Mouse (Mus musculus) embryonic facial prominence, embryonic 10.5 days (tissue): ENCODE measurements around the gene Rrbp1. TPM values are rescaled to one million over a fixed set of nuclear protein-coding genes. Genes with fewer than 3 reads are reported as not detected.

Experiments
- DNase-seq: peaks from one replicate; pipeline ENCODE4 v3.0.0-alpha.2; 2017; ENCODE audit warnings: low spot score
- H3K27ac ChIP-seq: fragments of 300-500 bp; sonication (generic); replicated peaks from 2 replicates; pipeline ENCODE4 v1.5.1; 2016; ENCODE audit warnings: mild to moderate bottlenecking
- H3K27me3 ChIP-seq: fragments of 300-500 bp; sonication (generic); replicated peaks from 2 replicates; pipeline ENCODE4 v1.6.1; 2016; ENCODE audit warnings: low read depth, mild to moderate bottlenecking; ENCODE audit not compliant: poor library complexity, severe bottlenecking
- H3K36me3 ChIP-seq: fragments of 300-500 bp; sonication (generic); replicated peaks from 2 replicates; pipeline ENCODE4 v1.6.1; 2016; ENCODE audit warnings: mild to moderate bottlenecking, moderate library complexity
- H3K4me1 ChIP-seq: fragments of 300-500 bp; sonication (generic); 2 replicates; pipeline ENCODE4 v1.6.1; 2016
- H3K4me3 ChIP-seq: fragments of 300-500 bp; sonication (generic); 2 replicates; pipeline ENCODE4 v1.5.1; 2016; ENCODE audit warnings: mild to moderate bottlenecking, moderate library complexity
- H3K9me3 ChIP-seq: fragments of 300-500 bp; sonication (generic); 2 replicates; pipeline ENCODE4 v1.6.1; 2016; ENCODE audit warnings: mild to moderate bottlenecking
- WGBS: fragments of 180-500 bp; shearing (Covaris S2); methylation state at CpG from one replicate; pipeline ENCODE4 v1.1.7; 2016; 5-methylcytosine and 5-hydroxymethylcytosine counted together
- polyA plus RNA-seq: library from polyadenylated mRNA; unstranded; fragments of >200 nt; fragmentation: Nextera tagmentation; extraction: Ambion mirVana; gene quantifications from 2 replicates; pipeline ENCODE4 v1.2.1, GENCODE M21; 2016

Rrbp1 gene
- polyA plus RNA-seq, 1 experiment from 2014 or later: 57.8 TPM

GRCm38 (mm10) chr2:143948416-143948815, 62.6 kb downstream of the Rrbp1 start:
- 92% methylated on average over 4 of the region's 4 CpGs for whole genome bisulfite sequencing

GRCm38 (mm10) chr2:143947981-143948380, 63.1 kb downstream of the Rrbp1 start:
- Histone ChIP-seq H3K36me3 (peaks cover 99% of the 10 kb centered on the region), H3K27me3 (no peaks in the 10 kb centered on the region), H3K27ac (no peak overlapping the region), H3K9me3 (no peaks in the 10 kb centered on the region), H3K4me1 (peaks cover 18% of the 10 kb centered on the region), H3K4me3 (no peak overlapping the region)
- 91% methylated on average over 3 of the region's 3 CpGs for WGBS
- DNase-seq: no peak

More at GRCm38 (mm10) chr2:143948416-143948815, 62.6 kb downstream of the Rrbp1 start:
- Histone ChIP-seq H3K27ac (no peak overlapping the region), H3K9me3 (no peaks in the 10 kb centered on the region), H3K27me3 (no peaks in the 10 kb centered on the region), H3K4me1 (peaks cover 18% of the 10 kb centered on the region), H3K36me3 (peaks cover 100% of the 10 kb centered on the region), H3K4me3 (no peak overlapping the region)
- DNase-seq: no peak

GRCm38 (mm10) chr2:143946399-143946798, 64.7 kb downstream of the Rrbp1 start:
- 88% methylated on average over 2 of the region's 2 CpGs for WGBS

GRCm38 (mm10) chr2:143945466-143946075, 65.5 kb downstream of the Rrbp1 start:
- H3K27ac ChIP-seq: no peak overlapping the region
- no peak overlapping the region for H3K4me3 ChIP-seq
- H3K27me3 ChIP-seq: no peaks in the 10 kb centered on the region
- WGBS: 88% methylated on average over 7 of the region's 7 CpGs
- no peaks in the 10 kb centered on the region for H3K9me3 ChIP-seq
- no peak for DNase-seq
- peaks cover 96% of the 10 kb centered on the region for H3K36me3 ChIP-seq
- peaks cover 5% of the 10 kb centered on the region for H3K4me1 ChIP-seq

More at GRCm38 (mm10) chr2:143946399-143946798, 64.7 kb downstream of the Rrbp1 start:
- Histone ChIP-seq H3K27ac (no peak overlapping the region), H3K27me3 (no peaks in the 10 kb centered on the region), H3K36me3 (peaks cover 96% of the 10 kb centered on the region), H3K4me3 (no peak overlapping the region), H3K4me1 (peaks cover 13% of the 10 kb centered on the region), H3K9me3 (no peaks in the 10 kb centered on the region)
- DNase-seq: no peak

GRCm38 (mm10) chr2:143944796-143945195, 66.3 kb downstream of the Rrbp1 start:
- no peak overlapping the region for H3K4me3 ChIP-seq
- no peak overlapping the region for H3K27ac ChIP-seq
- H3K27me3 ChIP-seq: no peaks in the 10 kb centered on the region
- 94% methylated on average over 3 of the region's 3 CpGs for WGBS
- H3K9me3 ChIP-seq: no peaks in the 10 kb centered on the region
- H3K36me3 ChIP-seq: peaks cover 96% of the 10 kb centered on the region
- DNase-seq: no peak
- no peaks in the 10 kb centered on the region for H3K4me1 ChIP-seq

GRCm38 (mm10) chr2:143940406-143940805, 70.7 kb downstream of the Rrbp1 start:
- H3K4me1 ChIP-seq: 0 out of 2 replicates have a peak, but pooled peaks cover 2% of the 10 kb centered on the region
- DNase-seq: no peak
- H3K27ac ChIP-seq: no peak overlapping the region
- 87% methylated on average over 5 of the region's 5 CpGs for WGBS
- H3K36me3 ChIP-seq: peaks cover 68% of the 10 kb centered on the region
- H3K27me3 ChIP-seq: no peaks in the 10 kb centered on the region
- no peaks in the 10 kb centered on the region for H3K9me3 ChIP-seq
- no peak overlapping the region for H3K4me3 ChIP-seq

GRCm38 (mm10) chr2:143937861-143938260, 73.2 kb downstream of the Rrbp1 start:
- Histone ChIP-seq H3K9me3 (no peaks in the 10 kb centered on the region), H3K4me1 (0 out of 2 replicates have a peak, but pooled peaks cover 2% of the 10 kb centered on the region), H3K4me3 (no peak overlapping the region), H3K27me3 (no peaks in the 10 kb centered on the region), H3K36me3 (peaks cover 53% of the 10 kb centered on the region), H3K27ac (no peak overlapping the region)
- 75% methylated on average over 2 of the region's 2 CpGs for WGBS
- no peak for DNase-seq

- 91% methylated on average over 8 of the region's 8 CpGs for whole genome bisulfite sequencing
- no peak overlapping the region for H3K27ac ChIP-seq
These were observed 76.6 kb downstream of the Rrbp1 start for GRCm38 (mm10) chr2:143934439-143934838.

GRCm38 (mm10) chr2:143933516-143933915, 77.5 kb downstream of the Rrbp1 start:
- WGBS: 88% methylated on average over 5 of the region's 5 CpGs
- no peaks in the 10 kb centered on the region for H3K9me3 ChIP-seq

More at GRCm38 (mm10) chr2:143934439-143934838, 76.6 kb downstream of the Rrbp1 start:
- Histone ChIP-seq H3K27me3 (no peaks in the 10 kb centered on the region), H3K4me1 (peaks cover 17% of the 10 kb centered on the region), H3K36me3 (peaks cover 20% of the 10 kb centered on the region), H3K4me3 (no peak overlapping the region), H3K9me3 (no peaks in the 10 kb centered on the region)
- no peak for DNase-seq

GRCm38 (mm10) chr2:143932340-143932873, 78.7 kb downstream of the Rrbp1 start:
- no peaks in the 10 kb centered on the region for H3K27me3 ChIP-seq
- no peaks in the 10 kb centered on the region for H3K9me3 ChIP-seq
- peaks cover 8% of the 10 kb centered on the region for H3K36me3 ChIP-seq
- 83% methylated on average over 12 of the region's 12 CpGs for WGBS
- no peak overlapping the region for H3K4me3 ChIP-seq
- H3K27ac ChIP-seq: no peak overlapping the region
- no peak for DNase-seq
- peaks cover 14% of the 10 kb centered on the region for H3K4me1 ChIP-seq

More at GRCm38 (mm10) chr2:143933516-143933915, 77.5 kb downstream of the Rrbp1 start:
- peaks cover 11% of the 10 kb centered on the region for H3K36me3 ChIP-seq
- DNase-seq: no peak
- H3K27ac ChIP-seq: no peak overlapping the region
- no peak overlapping the region for H3K4me3 ChIP-seq
- H3K27me3 ChIP-seq: no peaks in the 10 kb centered on the region
- peaks cover 17% of the 10 kb centered on the region for H3K4me1 ChIP-seq

- no peak for DNase-seq
- Histone ChIP-seq H3K36me3 (peaks cover 8% of the 10 kb centered on the region), H3K9me3 (no peaks in the 10 kb centered on the region), H3K4me3 (no peak overlapping the region), H3K4me1 (peaks cover 14% of the 10 kb centered on the region), H3K27ac (0 out of 2 replicates have a peak overlapping the region, but pooled peaks have one; percentile 19), H3K27me3 (no peaks in the 10 kb centered on the region)
- 71% methylated on average over 3 of the region's 3 CpGs for WGBS
These were observed 81.3 kb downstream of the Rrbp1 start for GRCm38 (mm10) chr2:143929607-143930311.

- 94% methylated on average over 6 of the region's 6 CpGs for WGBS
- no peak for DNase-seq
- Histone ChIP-seq H3K36me3 (no peaks in the 10 kb centered on the region), H3K27me3 (no peaks in the 10 kb centered on the region), H3K9me3 (no peaks in the 10 kb centered on the region), H3K4me3 (no peak overlapping the region), H3K27ac (no peak overlapping the region), H3K4me1 (peaks cover 11% of the 10 kb centered on the region)
These were observed 85.2 kb downstream of the Rrbp1 start for GRCm38 (mm10) chr2:143925826-143926225.
